Comparison of ENCODE assay signal across 20 mouse cellular contexts in the genomic region with DNA sequence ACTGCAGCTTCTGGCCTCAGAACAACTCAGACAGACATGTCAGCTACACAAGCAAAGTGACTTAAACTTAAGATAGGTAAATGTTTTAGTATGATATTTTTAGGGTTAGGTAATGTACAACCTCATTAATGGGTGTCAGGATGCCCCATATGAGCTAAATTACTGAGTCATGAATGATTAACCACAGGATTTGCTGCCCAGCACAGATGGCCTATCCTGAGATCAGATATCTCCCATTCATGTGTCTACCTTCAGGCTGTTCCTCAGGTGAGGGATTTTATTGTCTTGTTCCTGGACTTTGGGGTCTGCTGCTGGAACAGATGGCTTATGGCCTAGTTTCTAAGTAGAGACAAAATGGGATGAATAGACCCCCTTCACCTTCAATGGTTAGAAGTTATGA. TPM values are rescaled to one million over a fixed set of nuclear protein-coding genes. Genes with fewer than 3 reads are reported as not detected.
"Had no signal": no experiment of that assay in that cellular context is flagged by ENCODE, and none has a peak within 500 bp of the region (broad histone marks: within the 10 kb centered on the region; RNA-seq: fewer than 3 reads in every experiment).

No protein-coding gene starts in this region.

RNA-seq across cellular contexts. Expression of a gene that starts 10.1 kb away (rescaled TPM):
- polyA plus RNA-seq: cerebellum, adult 2 months; embryonic facial prominence, embryonic 10.5 days; erythroblast, embryonic 14.5 days; forebrain, embryonic 10.5 days; forebrain, embryonic 11.5 days; forebrain, embryonic 13.5 days; forebrain, embryonic 14.5 days; forebrain, embryonic 15.5 days; forebrain, embryonic 16.5 days; forebrain, postnatal 0 days; gonadal fat pad, adult 2 months; heart, adult 2 months had no signal

RNA-seq across cellular contexts. Expression of a gene that starts 13.7 kb away (rescaled TPM):
- polyA plus RNA-seq: cerebellum, adult 2 months; cortical plate, adult 2 months; embryonic facial prominence, embryonic 11.5 days; embryonic facial prominence, embryonic 12.5 days; embryonic facial prominence, embryonic 13.5 days; embryonic facial prominence, embryonic 14.5 days; erythroblast, embryonic 14.5 days; forebrain, embryonic 11.5 days; forebrain, embryonic 12.5 days; forebrain, embryonic 13.5 days; forebrain, embryonic 14.5 days; forebrain, embryonic 15.5 days; forebrain, embryonic 16.5 days; forebrain, postnatal 0 days; frontal cortex, adult 2 months; gonadal fat pad, adult 2 months; heart, adult 2 months had no signal

RNA-seq across cellular contexts. Expression of a gene that starts 55.7 kb away (rescaled TPM):
- polyA plus RNA-seq: cortical plate, adult 2 months; embryonic facial prominence, embryonic 10.5 days; embryonic facial prominence, embryonic 11.5 days; embryonic facial prominence, embryonic 12.5 days; embryonic facial prominence, embryonic 13.5 days; embryonic facial prominence, embryonic 14.5 days; embryonic facial prominence, embryonic 15.5 days; erythroblast, embryonic 14.5 days; forebrain, embryonic 10.5 days; forebrain, embryonic 11.5 days; forebrain, embryonic 12.5 days; forebrain, embryonic 13.5 days; forebrain, embryonic 14.5 days; forebrain, embryonic 15.5 days; forebrain, embryonic 16.5 days; forebrain, postnatal 0 days; frontal cortex, adult 2 months; gonadal fat pad, adult 2 months; heart, adult 2 months had no signal
